Mouse (Mus musculus): Measurements from ENCODE around the gene Zcchc24.

DNA sequence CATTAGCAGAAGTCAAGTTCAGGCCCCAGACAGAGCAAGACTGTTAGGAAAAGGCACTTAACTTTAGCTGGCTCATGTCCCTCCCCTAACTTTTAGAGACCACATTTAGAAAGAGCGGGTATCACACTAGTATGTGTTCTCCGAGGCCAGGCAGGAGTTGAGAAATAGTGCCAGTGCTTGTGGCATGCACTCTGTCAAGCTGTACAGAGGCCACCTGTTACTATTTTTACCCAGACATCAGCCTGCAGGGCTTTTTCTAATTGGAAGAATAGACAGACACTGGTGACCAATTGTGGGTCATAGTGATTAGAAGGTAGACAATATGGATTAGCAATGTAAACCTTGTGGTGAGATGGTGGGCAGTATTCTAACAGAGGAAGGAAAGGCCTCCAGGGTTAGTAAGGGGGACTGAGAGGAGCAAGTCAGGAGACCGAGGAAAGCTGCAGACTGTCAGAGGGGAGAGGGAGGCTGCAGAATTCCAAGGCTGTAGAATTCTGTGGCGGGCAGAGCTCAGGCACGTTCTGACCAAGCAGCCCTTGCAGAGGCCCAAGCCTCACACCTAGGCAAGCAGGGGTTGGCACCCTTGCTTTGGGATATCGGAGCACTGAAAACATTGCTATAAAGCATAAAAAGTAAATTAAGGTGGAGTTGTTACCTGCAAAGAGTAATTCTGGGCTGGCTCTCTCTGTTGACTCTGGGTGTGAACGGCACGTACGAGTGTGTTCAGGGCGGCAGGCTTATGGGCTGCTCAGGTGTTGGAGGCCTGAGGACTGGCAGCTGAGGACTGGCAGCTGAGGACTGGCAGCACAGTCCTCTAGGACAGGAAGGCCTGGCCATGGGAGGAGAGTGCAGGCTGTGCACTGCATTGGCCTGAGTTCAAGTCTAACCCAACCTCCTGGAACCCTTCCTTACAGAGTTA, 81.6 kb downstream of the Zcchc24 start:
- TF ChIP-seq POLR2A (IDR thresholded peaks at IDR 0.05; ENCODE audit: extremely low read depth, insufficient read depth, low read length) (no peak), CTCF (IDR thresholded peaks at IDR 0.05; ENCODE audit: low read depth, low read length) (no peak)
